Mouse (Mus musculus) embryo, embryonic 9.5 days (tissue): ENCODE data around the gene St3gal5.
"Not testable (repeated sequence)": the region's sequence is repeated elsewhere in the genome, so short reads cannot be mapped to it uniquely, and the experiment has no call there.

Experiments used
- DNase-seq: peaks from one replicate; pipeline ENCODE4 v3.0.0-alpha.2; 2017; ENCODE audit errors: extremely low spot score

The St3gal5 gene

DNA sequence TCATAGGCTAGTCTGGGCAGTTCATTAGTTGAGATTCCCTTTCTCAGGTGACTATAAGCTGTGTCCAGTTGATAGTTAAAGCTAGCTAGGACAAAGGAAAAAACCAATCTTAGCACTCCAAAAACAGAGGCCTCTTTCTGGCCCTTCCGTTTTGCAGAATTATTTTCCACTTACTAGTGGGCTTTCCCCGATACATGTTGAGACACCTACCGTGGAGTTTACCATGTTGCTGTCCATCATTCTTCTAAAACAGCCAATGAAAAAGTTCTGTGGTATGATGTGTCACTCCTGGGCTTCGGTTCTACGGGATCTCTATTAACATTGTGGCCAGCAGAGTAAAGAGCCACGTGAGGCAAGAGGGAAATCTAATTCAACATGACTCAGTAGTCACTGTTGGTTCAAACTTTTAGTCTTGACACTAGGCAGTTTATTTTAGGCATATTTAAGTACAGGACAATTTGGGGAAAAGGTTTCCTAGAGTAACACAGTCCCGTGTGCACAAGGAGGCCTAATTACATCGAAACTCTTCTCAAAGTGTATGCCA lies 35.4 kb downstream of the St3gal5 start:
- no peak for DNase-seq

- DNase-seq: no peak
Observed at GRCm38 (mm10) chr6:72134850-72135515, 37.6 kb downstream of the St3gal5 start.

GRCm38 (mm10) chr6:72136016-72136415 lies 38.6 kb downstream of the St3gal5 start:
- no peak for DNase-seq

DNA sequence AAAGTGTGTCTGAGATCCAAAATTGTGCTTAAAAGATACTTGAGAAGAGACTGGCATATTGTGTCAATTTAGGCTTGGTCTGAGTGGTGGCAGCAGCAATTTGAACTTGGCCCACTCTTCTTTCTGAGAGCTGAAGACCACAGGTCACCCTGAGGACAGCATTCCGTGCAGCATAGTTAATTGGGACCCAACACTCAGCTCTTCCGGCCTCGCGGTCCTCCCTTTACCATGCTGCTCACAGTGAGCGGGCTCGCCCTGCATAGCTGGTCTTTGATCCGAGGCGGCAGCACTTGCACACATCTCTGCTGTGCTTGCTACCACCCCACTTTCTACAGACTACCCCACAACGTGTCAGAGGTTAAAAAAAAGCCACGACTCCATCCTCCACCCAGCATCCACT lies 39.2 kb downstream of the St3gal5 start:
- DNase-seq: no peak

GRCm38 (mm10) chr6:72139508-72140193 lies 42.3 kb downstream of the St3gal5 start:
- no peak for DNase-seq

GRCm38 (mm10) chr6:72140371-72140770 lies 43.0 kb downstream of the St3gal5 start:
- no peak for DNase-seq

DNA sequence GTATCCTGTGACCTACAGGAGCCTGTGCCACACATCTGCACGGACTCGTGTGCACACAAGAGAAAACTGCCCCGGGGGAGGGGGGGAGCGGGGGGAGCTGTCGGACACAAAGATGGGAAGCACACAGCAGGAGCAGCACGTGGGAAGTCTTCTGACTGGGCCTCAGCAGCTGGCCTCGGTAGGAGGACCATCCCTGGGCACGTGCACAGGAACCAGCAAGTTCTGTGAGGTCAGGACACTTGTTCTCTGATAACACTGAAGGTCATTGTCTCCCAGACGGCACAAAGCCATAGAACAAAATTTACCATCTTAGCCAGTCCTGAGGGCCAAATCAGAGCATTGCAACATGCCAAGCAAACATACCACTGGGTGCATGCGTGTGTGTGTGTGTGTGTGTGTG lies 43.8 kb downstream of the St3gal5 start:
- no peak for DNase-seq

DNA sequence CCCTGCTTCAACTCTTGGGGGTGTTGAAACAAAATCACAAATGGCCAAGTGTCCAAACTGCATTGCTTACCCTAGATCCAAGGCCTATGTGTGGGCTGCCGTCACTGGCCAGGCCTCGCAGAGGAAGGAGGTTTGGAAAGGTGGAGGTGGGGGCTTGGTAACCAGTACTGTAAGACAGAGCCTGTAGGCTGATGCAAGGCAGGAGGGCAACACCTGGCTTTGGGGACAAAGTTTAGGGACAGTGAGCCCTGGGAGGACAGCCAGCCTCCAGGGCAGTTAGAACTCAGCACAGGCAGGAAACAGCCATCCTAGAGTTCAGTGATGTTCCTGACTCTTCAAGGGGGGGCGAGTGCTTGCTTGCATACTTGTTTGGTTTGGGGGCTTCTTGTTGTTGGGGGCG lies 45.2 kb downstream of the St3gal5 start:
- no peak for DNase-seq

- no peak for DNase-seq
Observed at GRCm38 (mm10) chr6:72144353-72144752, 47.0 kb downstream of the St3gal5 start.

GRCm38 (mm10) chr6:72146803-72147202 lies 49.4 kb downstream of the St3gal5 start:
- no peak for DNase-seq

DNA sequence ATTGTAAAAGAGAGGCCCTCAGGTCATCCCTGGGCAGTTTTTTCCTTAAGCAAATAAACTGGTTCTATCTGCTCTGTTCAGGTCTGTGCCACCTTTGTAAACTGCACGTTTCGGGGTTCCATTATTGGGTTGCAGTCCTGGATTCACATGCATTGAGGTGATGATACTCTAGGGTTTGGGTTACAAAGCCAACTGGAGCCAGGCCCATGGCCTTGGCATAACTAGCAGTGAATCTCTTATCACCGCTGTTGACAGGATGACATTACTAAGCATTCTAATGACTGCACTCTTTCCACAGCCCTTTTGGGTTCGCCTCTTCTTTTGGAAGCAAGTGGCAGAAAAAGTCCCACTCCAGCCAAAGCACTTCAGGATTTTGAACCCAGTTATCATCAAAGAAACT lies 51.3 kb downstream of the St3gal5 start:
- DNase-seq: no peak

GRCm38 (mm10) chr6:72149797-72150196 lies 52.4 kb downstream of the St3gal5 start:
- no peak for DNase-seq

GRCm38 (mm10) chr6:72152707-72153106 lies 55.3 kb downstream of the St3gal5 start:
- no peak for DNase-seq

GRCm38 (mm10) chr6:72153455-72153854 lies 56.1 kb downstream of the St3gal5 start:
- DNase-seq: no peak

DNA sequence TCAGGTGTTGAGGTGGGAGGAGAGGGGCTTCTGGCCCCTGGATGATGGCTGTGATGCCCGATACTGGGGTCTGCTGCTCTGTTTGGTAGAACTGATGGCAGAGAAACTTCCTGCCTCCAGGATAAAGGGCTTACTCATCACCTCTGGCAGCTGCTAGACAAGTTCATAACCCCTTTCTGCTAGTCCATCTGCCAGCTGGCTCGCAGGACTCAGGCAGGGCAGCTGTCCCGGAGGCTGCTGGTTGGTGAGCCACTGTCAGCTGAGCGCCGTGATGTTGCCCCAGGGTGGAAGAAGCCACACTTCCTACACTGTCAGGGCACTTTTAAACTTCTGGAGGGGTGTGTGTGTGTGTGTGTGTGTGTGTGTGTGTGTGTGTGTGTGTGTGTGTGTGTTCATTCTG lies 56.6 kb downstream of the St3gal5 start:
- DNase-seq: not testable (repeated sequence)

GRCm38 (mm10) chr6:72154938-72155531 lies 57.6 kb downstream of the St3gal5 start:
- no peak for DNase-seq

GRCm38 (mm10) chr6:72155649-72156048 lies 58.3 kb downstream of the St3gal5 start:
- DNase-seq: no peak

DNA sequence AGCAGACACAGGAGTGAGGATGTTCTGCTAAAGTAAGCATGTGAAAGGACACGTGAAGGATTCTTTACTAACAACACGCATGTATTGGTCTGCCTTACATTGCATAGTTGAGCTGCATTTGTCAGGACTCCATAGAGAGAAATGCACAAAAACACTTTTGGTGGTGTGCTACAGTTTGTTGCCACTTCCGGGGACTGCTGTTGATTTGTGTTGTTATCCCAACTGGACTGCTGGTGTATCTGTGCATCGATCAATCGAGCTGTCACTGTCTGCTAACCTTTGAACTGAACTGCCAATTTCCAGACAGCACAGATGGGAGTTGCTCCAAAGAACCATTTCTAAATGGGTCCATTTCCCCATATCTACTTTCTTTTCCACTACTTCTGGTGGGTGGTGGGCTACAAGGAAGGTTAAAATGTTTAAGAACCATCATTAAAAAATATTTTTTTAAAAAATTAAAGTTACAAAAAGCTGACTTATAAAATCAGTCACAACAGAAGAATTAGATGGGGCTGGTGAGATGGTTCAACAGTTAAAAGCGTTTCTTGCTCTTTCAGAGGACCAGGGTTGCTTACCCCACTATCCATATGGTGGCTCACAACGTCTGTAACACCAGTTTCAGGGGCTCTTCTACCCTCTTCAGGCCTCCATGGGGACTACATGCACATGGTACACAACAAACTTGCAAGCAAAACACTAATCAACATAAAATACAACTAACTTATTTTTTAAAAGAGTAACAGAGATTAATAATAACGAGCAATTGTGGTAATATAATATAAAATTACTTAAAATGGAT lies 61.8 kb downstream of the St3gal5 start:
- no peak for DNase-seq

DNA sequence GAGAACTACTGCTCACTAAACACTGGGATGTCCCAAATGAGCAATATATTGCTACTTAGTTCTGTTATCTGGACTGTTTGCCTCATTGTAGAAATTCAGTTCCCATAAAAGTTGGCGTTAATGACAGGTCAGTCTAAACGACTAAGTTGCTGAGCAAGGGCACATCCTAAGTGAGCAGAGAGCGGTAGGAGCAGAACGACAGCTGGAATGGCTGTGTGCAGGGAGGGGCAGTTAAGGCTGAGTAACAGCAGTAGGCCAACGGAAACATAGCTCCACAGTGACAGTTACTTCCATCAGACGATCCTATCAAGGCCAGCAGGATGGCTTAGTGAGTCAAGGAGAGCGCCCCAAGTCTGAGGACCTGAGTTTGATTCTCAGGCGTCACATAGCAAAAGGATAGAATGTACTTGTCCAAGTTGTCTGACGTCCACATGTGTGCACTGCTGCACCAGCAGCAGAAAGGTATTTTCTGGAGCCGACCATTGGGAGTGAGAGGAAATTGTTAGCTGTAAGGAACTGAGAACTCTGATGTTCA lies 62.5 kb downstream of the St3gal5 start:
- no peak for DNase-seq

DNA sequence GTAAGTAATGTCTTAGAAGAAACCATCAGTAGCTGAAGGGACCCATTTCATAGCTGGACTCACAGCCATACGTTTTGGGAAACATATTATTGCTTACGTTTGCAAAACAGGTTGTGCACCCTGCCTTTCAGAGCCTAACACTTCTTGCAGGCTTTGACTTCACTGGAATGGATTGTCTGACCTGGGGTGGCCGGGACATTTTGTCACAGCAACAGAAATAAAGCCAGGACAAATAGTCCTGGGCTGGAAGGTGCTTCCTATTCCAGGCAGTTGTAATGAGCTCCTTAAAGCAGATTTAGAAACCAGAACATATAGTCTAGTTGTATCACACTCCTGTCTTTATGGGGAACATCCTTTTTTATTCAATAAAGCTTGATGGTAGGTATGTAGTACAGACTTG lies 63.6 kb downstream of the St3gal5 start:
- DNase-seq: no peak

DNA sequence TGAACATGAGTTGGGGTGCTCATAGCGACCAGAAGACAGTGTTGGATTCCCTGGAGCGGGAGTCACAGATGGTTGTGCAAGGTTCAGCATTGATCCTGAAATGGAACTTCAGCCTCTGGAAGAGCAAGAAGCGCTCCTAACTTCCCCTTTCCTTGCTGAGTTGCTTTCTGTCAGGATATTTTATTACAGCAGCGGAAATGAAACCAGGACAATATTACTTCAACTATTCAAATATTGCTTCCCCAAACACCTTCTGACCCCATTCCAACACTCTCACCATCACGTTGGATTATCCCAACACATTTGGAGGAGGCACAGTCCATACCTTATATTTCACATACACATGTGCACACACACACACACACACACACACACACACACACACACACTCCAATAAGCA lies 64.4 kb downstream of the St3gal5 start:
- DNase-seq: no peak
